Mouse (Mus musculus): Measurements from ENCODE around the gene Psmc4. TPM values are rescaled to one million over a fixed set of nuclear protein-coding genes. Genes with fewer than 3 reads are reported as not detected.
A peak's percentile ranks its signal among the peaks of the same experiment; 100 is the strongest.

Gene Psmc4
- total RNA-seq (2021), result 100 to 1,000 TPM; 120 to 121 TPM

GRCm38 (mm10) chr7:28049476-28050409, at the start of gene Psmc4:
Psmc4 (minus strand) TSS chr7:28050101.
- peak; percentile 98 for DNase-seq
- intact Hi-C loops (cut with DNase I), result loop anchor here (2.0 to 10.0 kb wide), 5 partner anchors 98 to 263 kb away; partner anchors contain the start of genes Eid2b, Fbl and Timm50

- intact Hi-C loops (cut with DNase I), result no loop called here
- DNase-seq, result no peak
Measured at GRCm38 (mm10) chr7:28099101-28099500, 49.2 kb upstream of the Psmc4 start.

- intact Hi-C loops (cut with DNase I), result no loop called here
Measured at GRCm38 (mm10) chr7:28093541-28093940, 43.6 kb upstream of the Psmc4 start.

DNA sequence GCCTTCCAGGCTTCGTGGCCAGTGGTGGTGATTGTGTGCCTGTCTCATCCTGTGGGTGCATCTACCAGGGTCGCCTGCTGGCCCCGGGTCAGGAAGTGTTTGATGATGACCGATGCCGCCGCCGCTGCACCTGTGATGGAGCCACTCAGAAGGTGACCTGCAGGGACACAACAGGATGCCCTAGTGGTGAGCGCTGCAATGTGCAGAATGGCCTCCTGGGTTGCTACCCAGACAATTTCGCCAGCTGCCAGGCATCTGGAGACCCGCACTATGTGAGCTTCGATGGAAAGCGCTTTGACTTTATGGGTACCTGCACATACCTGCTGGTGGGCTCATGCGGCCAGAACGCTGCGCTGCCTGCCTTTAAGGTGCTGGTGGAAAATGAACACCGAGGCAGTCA, 36.3 kb upstream of the Psmc4 start:
- intact Hi-C loops (cut with DNase I), result no loop called here
- no peak for DNase-seq

More at GRCm38 (mm10) chr7:28093541-28093940, 43.6 kb upstream of the Psmc4 start:
- no peak for DNase-seq

DNA sequence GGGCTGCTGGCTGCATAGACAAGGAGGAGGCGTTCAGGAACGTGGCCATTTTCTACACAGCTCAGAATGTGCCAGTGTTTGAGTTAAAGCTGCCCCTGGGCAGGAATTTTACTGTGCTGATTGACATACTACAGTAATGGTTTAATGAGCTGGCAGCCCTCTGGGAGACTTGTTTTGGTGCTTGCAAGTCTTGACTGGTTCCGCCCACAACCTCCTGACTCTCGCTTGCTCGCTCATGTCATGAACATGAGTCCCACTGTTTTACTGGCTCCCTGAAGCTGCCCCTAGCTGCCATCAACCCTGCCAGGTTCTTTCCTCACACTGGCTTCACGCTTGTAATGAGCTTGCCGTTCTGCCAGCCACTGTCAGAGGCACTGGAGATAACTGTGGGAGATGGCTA, 34.3 kb upstream of the Psmc4 start:
- no peak for DNase-seq
- intact Hi-C loops (cut with DNase I), result no loop called here

- intact Hi-C loops (cut with DNase I), result no loop called here
- DNase-seq, result no peak
Measured at GRCm38 (mm10) chr7:28070531-28071298, 20.8 kb upstream of the Psmc4 start, which contains the start of gene Fcgbp. Fcgbp (plus strand) TSS chr7:28071236.

DNA sequence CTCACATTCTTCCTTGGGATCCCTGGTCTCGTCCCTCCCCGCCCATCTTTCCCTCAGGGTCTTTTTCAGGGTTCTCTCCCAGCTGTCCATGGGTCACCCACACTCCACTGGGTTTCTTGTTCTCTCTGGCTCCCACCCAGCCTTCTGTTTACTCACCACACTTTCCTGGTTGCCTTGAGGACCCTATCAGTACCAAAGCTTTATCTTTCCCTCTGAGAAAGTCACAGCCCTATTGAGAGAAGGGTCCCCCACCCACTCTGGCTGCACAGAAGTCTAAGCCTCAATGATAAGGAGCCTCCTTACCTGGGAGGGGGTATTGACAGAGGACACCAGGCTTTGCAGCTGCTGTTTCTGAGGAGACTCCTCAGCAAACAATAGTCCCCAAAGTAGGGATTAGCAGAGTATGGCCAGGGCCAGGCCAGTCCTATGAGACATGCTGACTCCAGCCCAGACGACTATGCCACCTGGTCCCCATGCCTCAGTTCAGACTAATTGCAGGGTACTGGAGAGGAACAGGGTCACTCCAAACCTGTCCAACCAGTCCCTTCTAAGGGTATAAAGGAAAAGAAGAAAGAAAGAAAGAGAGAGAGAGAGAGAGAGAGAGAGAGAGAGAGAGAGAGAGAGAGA, 19.8 kb upstream of the Psmc4 start:
- no peak for DNase-seq
- intact Hi-C loops (cut with DNase I), result no loop called here

DNA sequence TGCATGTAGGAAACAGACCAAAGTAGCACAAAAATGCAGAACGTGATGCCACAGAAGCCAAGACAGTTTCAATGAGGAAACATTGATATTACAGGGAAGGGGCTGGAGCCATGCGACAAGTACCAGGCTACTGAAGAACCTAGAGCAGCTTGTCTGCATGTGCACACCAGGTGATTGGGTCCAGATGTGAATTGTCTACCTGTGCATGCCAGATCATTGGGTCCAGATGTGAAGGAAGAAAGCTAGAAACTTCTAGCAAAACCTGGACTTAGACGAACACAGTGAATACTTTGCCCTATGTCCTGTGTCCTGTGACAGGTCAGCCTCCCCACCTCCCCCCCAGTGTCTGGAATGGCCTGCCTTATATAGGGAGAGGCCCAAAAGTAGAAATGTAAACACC, 18.8 kb upstream of the Psmc4 start:
- no peak for DNase-seq
- intact Hi-C loops (cut with DNase I), result no loop called here

DNA sequence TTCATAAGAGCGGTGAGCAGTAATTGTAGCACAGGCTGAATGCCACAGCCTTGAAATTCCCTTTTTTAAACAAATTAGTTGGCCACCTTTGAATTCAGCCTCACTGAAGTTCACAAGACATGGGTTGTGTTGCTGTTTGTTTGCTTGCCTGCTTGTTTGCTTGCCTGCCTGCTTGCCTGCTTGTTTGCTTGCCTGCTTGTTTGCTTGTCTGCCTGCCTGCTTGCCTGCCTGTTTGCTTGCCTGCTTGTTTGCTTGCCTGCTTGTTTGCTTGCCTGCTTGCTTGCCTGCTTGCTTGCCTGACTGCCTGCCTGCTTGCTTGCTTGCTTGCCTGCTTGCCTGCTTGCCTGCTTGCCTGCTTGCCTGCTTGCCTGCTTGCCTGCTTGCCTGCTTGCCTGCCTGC, 10.1 kb upstream of the Psmc4 start:
- DNase-seq, result no peak

GRCm38 (mm10) chr7:28053046-28053930, 3.4 kb upstream of the Psmc4 start:
- no peak for DNase-seq
- intact Hi-C loops (cut with DNase I), result loop anchor here (5.0 to 10.0 kb wide), 4 partner anchors 94 to 259 kb away; partner anchors contain the start of genes Eid2b, Fbl and Timm50

More for the DNA sequence above, 10.1 kb upstream of the Psmc4 start:
- intact Hi-C loops (cut with DNase I), result loop anchor here (10.0 kb wide), 1 partner anchor 215 kb away; the partner anchor contains the start of gene Eid2b

DNA sequence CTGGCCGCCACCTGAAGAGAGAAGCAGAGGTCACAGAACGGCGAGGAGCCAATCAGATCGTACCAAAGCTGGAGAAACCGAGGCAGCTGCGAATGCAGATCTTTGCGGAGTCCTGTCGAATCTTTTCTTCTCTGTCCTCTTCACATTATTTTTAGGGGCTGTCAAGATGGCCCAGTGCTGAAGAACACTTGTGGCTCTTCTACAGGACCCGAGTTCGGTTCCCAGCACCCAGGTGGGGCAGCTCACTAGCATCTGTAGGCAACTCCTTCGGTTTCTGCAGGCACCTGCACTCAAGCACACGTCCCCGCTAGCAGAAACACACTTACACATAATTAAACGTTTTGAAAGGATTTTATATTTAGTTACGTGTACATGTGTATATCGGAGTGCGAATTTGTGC, 683 bp upstream of the Psmc4 start:
- DNase-seq, result no peak
- intact Hi-C loops (cut with DNase I), result loop anchor here (2.0 to 10.0 kb wide), 5 partner anchors 97 to 262 kb away; partner anchors contain the start of genes Eid2b, Fbl and Timm50

DNA sequence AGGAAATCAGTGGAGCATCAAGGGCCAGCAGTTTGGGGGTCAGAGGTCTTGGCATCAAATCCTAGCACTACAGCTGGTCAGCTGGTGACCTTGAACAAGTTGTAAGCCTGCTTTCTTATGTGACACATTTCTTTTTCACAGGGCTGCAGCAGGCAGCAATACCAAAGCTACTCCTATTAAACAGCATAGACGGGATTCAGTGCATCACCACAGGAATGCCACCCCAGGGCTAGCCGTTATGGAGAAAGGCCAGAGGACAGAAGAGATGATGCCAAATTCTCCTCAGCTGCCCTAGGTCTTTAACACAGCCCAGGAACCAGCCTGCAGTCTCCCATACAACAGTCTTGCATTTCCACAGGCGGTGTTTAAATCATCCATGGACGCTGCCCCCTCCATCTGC, 5.4 kb downstream of the Psmc4 start:
- no peak for DNase-seq
- intact Hi-C loops (cut with DNase I), result no loop called here

- intact Hi-C loops (cut with DNase I), result no loop called here
- DNase-seq, result no peak
Measured at GRCm38 (mm10) chr7:28014445-28014810, 35.5 kb downstream of the Psmc4 start.

GRCm38 (mm10) chr7:28013549-28014444, 36.1 kb downstream of the Psmc4 start, which contains the start of gene Zfp850:
Zfp850 (minus strand) TSS chr7:28014115.
- intact Hi-C loops (cut with DNase I), result no loop called here
- peak; percentile 81 to 86 for DNase-seq

GRCm38 (mm10) chr7:28010271-28010670, 39.6 kb downstream of the Psmc4 start:
- no peak for DNase-seq
- intact Hi-C loops (cut with DNase I), result no loop called here
